Mouse (Mus musculus) ES-E14 (cell line): Measurements from ENCODE around the gene Irf2bp2. TPM values are rescaled to one million over a fixed set of nuclear protein-coding genes. Genes with fewer than 3 reads are reported as not detected.

Experiments
- DNase-seq: peaks from one replicate; pipeline ENCODE4 v3.0.0-alpha.2; 2013; ENCODE audit warnings: low read depth, low spot score
- H3K27ac ChIP-seq: 2 replicates; pipeline ENCODE4 v1.5.1; 2012; ENCODE audit warnings: low read depth, mild to moderate bottlenecking, low read length, moderate library complexity, mixed read lengths; ENCODE audit not compliant: poor library complexity, insufficient read depth, severe bottlenecking
- H3K36me3 ChIP-seq: 2 replicates; pipeline ENCODE4 v1.6.1; 2012; ENCODE audit warnings: mild to moderate bottlenecking, low read length, moderate library complexity, mixed read lengths; ENCODE audit not compliant: control insufficient read depth, poor library complexity, insufficient read depth, severe bottlenecking
- H3K4me1 ChIP-seq, 2 experiments: fragments of 150-350 bp in 1 of 2; sonication (generic) in 1 of 2; 2 replicates each; pipeline ENCODE4 v1.6.1; 2012; ENCODE audit warnings: low read length in 2 of 2, mild to moderate bottlenecking in 1 of 2, mixed read lengths in 1 of 2; ENCODE audit not compliant: control insufficient read depth in 2 of 2, insufficient read depth in 2 of 2, poor library complexity in 1 of 2
- H3K4me3 ChIP-seq, 2 experiments: fragments of 150-350 bp in 1 of 2; sonication (generic) in 1 of 2; 2 replicates each; pipeline ENCODE4 v1.5.1; 2012; ENCODE audit warnings: low read length in 2 of 2, low read depth in 1 of 2, mild to moderate bottlenecking in 1 of 2, mixed read lengths in 1 of 2; ENCODE audit not compliant: insufficient read depth in 1 of 2, poor library complexity in 1 of 2, severe bottlenecking in 1 of 2
- H3K9ac ChIP-seq: 2 replicates; pipeline ENCODE4 v1.6.1; 2012; ENCODE audit warnings: low read depth, mild to moderate bottlenecking, low read length, mixed read lengths; ENCODE audit not compliant: poor library complexity, insufficient read depth, severe bottlenecking
- H3K9me3 ChIP-seq: fragments of 150-350 bp; sonication (generic); 2 replicates; pipeline ENCODE4 v1.6.1; 2012; ENCODE audit warnings: low read depth, mild to moderate bottlenecking, low read length; ENCODE audit not compliant: control insufficient read depth, insufficient read depth
- CHD2 ChIP-seq: IDR thresholded peaks from 2 replicates; pipeline ENCODE4 v1.6.1; 2014; ENCODE audit warnings: mild to moderate bottlenecking, low read depth, low read length, inconsistent platforms
- HCFC1 ChIP-seq: IDR thresholded peaks from 2 replicates; pipeline ENCODE4 v1.6.1; 2012; ENCODE audit warnings: low read length, inconsistent platforms, borderline replicate concordance; ENCODE audit not compliant: insufficient read depth
- MAFK ChIP-seq: IDR thresholded peaks from 2 replicates; pipeline ENCODE4 v1.6.1; 2014; ENCODE audit warnings: mild to moderate bottlenecking, low read depth, low read length, inconsistent platforms; ENCODE audit not compliant: insufficient read depth
- ZC3H11A ChIP-seq: IDR thresholded peaks from 2 replicates; pipeline ENCODE4 v1.6.1; 2012; ENCODE audit warnings: low read depth, mild to moderate bottlenecking, inconsistent platforms, low read length, borderline replicate concordance
- ZNF384 ChIP-seq: IDR thresholded peaks from 2 replicates; pipeline ENCODE4 v1.6.1; 2012; ENCODE audit warnings: low read depth, low read length, inconsistent platforms
- in situ Hi-C, 2 experiments: fragments of 600-800 bp; cut with MboI; formaldehyde crosslinking; loops; one replicate each; pipeline ENCODE4 v1.15.1; 2025; ENCODE audit warnings: low sequenced_read_pairs in 2 of 2, inconsistent platforms in 1 of 2; ENCODE audit not compliant: unreplicated experiment in 2 of 2
- total RNA-seq: library from RNA; depleted of rRNA; stranded (reverse); fragments of 300-350 nt; gene quantifications from 2 replicates; pipeline ENCODE4 v1.2.3, GENCODE M21; 2012

Irf2bp2 gene
- total RNA-seq, 1 experiment: 25.7 TPM

GRCm38 (mm10) chr8:126609556-126610263 lies 15.9 kb upstream of the Irf2bp2 start:
- peaks cover 0 to 13% of the 10 kb centered on the region in 2 experiments; a peak in 2 of 4 replicates for H3K4me1 ChIP-seq
- H3K27ac ChIP-seq: no peak overlapping the region
- DNase-seq: no peak
- H3K4me3 ChIP-seq: no peak overlapping the region
- TF ChIP-seq ZC3H11A (no peak), ZNF384 (no peak), HCFC1 (no peak), CHD2 (no peak), MAFK (no peak)
- in situ Hi-C loops: no loop called here
- H3K9ac ChIP-seq: no peak overlapping the region
- no peaks in the 10 kb centered on the region for H3K36me3 ChIP-seq
- 0 out of 2 replicates have a peak, but pooled peaks cover 4% of the 10 kb centered on the region for H3K9me3 ChIP-seq

- Histone ChIP-seq H3K9me3 (0 out of 2 replicates have a peak, but pooled peaks cover 6% of the 10 kb centered on the region), H3K4me3 (no peak overlapping the region), H3K36me3 (no peaks in the 10 kb centered on the region), H3K9ac (no peak overlapping the region), H3K4me1 (peaks cover 16 to 19% of the 10 kb centered on the region in 2 experiments), H3K27ac (peak overlapping the region; percentile 95)
- peak; percentile 86 for TF ChIP-seq ZNF384
- no peak for TF ChIP-seq HCFC1
- TF ChIP-seq CHD2: no peak
- 0 out of 2 replicates have a peak, but pooled peaks have one; percentile 0 for TF ChIP-seq ZC3H11A
- DNase-seq: peak; percentile 73
- in situ Hi-C loops: no loop called here
Observed at GRCm38 (mm10) chr8:126603241-126603947, 9.6 kb upstream of the Irf2bp2 start.

GRCm38 (mm10) chr8:126602641-126603040 lies 8.9 kb upstream of the Irf2bp2 start:
- Histone ChIP-seq H3K27ac (peak overlapping the region; percentile 95), H3K4me3 (no peak overlapping the region), H3K9ac (no peak overlapping the region), H3K4me1 (peaks cover 16 to 20% of the 10 kb centered on the region in 2 experiments), H3K36me3 (no peaks in the 10 kb centered on the region), H3K9me3 (0 out of 2 replicates have a peak, but pooled peaks cover 6% of the 10 kb centered on the region)
- TF ChIP-seq CHD2 (no peak), ZNF384 (no peak), ZC3H11A (no peak), HCFC1 (no peak), MAFK (no peak)
- in situ Hi-C loops: no loop called here
- no peak for DNase-seq

- TF ChIP-seq HCFC1 (no peak), MAFK (no peak), CHD2 (no peak), ZC3H11A (no peak), ZNF384 (no peak)
- no peak overlapping the region for H3K4me3 ChIP-seq
- no peak for DNase-seq
- in situ Hi-C loops: no loop called here
- H3K9ac ChIP-seq: no peak overlapping the region
- H3K27ac ChIP-seq: peak overlapping the region; percentile 73; the same call in 1 of the 2 replicates
- peaks cover 17 to 26% of the 10 kb centered on the region in 2 experiments for H3K4me1 ChIP-seq
- H3K9me3 ChIP-seq: 0 out of 2 replicates have a peak, but pooled peaks cover 6% of the 10 kb centered on the region
- no peaks in the 10 kb centered on the region for H3K36me3 ChIP-seq
Observed at GRCm38 (mm10) chr8:126601325-126601724, 7.5 kb upstream of the Irf2bp2 start.
